Mouse (Mus musculus) activated CD4-positive, CD25-positive, alpha-beta regulatory T cell, adult 4 months (primary cell): Measurements from ENCODE around the gene Cwf19l2. TPM values are rescaled to one million over a fixed set of nuclear protein-coding genes. Genes with fewer than 3 reads are reported as not detected.
"Not testable (repeated sequence)": the region's sequence is repeated elsewhere in the genome, so short reads cannot be mapped to it uniquely, and the experiment has no call there.

Experiments
- ATAC-seq: one replicate; pipeline ENCODE4 v1.8.0; 2017
- polyA plus RNA-seq, 2 experiments: library from polyadenylated mRNA; unstranded; fragments of 100-300 nt; shearing (Covaris generic); gene quantifications; one replicate each; pipeline ENCODE4 v1.2.1; 2017

The Cwf19l2 gene
- polyA plus RNA-seq, result 10 to 100 TPM; 27.6 to 30.2 TPM

DNA sequence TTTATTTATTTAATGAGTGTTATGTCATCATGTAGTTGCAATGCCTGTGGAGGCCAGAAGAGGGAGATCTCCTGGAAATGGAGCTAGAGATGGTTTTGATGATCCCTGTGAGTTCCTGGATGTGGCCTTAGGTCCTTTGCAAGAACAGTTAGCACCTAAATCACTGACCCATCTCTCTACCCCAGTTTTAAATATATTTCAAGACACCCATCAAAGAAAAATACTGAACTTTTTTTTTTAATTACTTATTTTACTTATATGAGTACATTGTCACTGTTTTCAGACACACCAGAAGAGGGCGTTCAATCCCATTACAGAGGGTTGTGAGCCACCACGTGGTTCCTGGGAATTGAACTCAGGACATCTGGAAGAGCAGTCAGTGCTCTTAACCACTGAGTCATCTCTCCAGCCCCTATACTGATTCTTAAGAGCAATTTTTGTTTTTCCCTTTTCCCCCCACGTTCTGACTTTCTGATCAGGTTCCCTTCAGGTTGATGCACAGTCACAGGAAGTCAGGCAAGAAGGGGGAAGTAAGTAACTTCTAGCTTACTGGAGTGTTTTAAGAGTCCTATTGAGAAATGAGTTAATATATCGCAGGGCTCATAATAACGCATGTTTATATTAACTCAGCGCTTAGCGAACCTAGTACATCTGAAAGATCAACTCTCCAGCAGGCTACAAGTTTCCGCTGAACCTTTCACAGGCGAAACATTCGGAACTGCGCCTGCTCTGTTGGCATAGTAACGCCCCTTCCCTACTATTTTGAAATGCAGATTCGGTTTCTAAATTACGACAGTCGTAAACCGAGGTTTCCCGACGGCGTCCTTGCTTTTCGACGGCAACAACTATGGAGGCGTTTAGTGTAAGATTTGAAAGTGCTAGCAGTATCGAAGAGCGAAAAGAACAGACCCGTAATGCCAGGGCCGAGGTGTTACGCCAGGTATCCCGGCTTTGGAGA is at the start of gene Cwf19l2:
TSS of gene Cwf19l2 (plus strand) at position 342 of the 958 bp plus-strand sequence.
- peak; percentile 82 for ATAC-seq

DNA sequence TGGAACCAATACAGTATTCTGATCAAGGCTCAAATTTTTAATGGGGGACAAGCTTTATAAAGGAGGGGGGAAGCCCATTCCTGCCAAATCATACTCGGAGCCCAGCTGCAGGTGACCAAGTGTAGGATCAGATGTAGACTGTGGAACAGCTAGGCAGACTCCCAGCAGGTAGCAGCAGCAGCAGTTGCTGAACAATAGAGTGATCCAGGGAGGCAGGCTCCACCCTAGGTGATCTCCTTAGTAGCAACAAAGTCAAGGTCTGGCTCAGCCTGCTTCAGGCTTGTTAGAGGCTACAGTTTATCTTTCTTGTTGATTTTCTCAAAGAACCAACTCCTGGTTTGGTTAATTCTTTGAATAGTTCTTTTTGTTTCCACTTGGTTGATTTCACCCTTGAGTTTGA is 27.1 kb upstream of the Cwf19l2 start:
- not testable (repeated sequence) for ATAC-seq

GRCm38 (mm10) chr9:3404372-3404771 is 980 bp downstream of the Cwf19l2 start:
- no peak for ATAC-seq

DNA sequence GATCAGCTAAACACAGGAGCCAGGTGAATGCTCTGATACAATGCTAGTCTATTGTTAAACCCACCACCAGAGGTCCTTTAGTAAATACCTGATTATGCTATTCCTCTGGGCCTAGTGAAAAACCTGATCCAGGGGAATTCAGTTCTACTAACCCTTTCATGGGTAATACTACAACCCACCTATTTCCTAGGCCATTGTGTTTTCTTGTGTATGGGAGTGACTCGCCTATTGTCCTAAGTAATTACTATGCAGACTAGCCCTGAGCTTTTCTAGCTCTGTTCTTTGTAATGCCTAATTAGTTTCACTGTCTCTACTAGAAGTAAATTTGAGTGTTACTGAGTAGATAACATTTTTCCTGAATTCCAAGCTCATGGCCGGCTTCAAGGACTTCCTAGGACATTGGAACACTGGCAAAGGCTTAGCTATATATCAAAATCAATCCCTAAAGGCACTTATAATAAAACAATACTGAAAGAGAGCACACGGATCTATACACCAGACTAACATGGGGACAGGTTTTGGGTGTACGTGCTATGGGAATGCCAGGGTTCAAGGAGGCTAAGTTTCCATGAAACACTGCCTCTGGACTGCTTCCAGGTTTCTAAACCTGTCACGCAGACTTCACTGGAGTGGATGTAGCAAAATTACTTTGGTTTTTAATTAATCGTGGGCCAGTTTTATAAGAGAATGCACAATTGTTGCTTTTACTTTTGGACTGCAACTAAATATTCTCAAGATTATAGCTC is 36.3 kb downstream of the Cwf19l2 start:
- not testable (repeated sequence) for ATAC-seq

DNA sequence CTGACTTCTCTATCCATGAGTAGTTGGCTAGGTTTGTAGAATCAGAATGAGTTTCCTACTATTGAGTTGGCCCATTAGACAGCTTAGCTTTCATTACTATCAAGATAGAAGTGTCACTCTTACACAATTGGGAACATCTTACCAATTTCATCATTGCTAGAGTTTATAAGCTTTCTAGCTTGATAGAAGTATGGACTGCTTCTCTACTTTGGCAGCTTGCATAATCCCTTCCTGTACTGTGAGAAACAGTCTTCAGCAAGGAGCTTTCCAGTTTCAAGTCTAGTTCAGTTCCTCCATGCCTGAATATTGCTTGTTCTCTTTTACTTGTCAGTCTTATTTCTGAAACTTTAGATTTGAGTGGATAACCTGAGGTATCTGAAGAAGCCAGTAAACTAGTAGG is 68.5 kb downstream of the Cwf19l2 start:
- no peak for ATAC-seq

DNA sequence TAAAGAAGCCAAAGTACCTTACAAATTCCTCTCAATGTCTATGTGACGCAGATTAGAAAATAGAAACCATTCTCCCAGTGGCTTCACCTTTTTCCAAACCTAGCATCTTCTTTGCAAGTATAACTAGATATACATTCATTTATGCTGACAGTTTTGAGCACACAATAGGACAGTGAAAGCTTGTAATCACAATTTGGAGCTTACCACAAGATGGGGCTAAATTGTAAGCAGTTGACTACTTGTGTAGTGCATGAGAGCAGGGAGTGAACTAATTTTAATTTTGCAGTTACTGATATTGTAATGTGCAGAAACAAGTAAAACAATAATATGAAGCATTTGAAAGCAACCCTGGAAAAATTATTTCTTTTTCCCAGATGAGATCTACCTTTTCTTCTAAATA is 115.3 kb downstream of the Cwf19l2 start:
- ATAC-seq, result no peak

- ATAC-seq, result no peak
Observed at GRCm38 (mm10) chr9:3519178-3519577, 115.8 kb downstream of the Cwf19l2 start.

GRCm38 (mm10) chr9:3521031-3521430 is 117.6 kb downstream of the Cwf19l2 start:
- no peak for ATAC-seq

Other genes starting within 250 kb of the Cwf19l2 start
- gene Alkbh8, start 68.5 kb upstream of the Cwf19l2 start, polyA plus RNA-seq, result 10 to 100 TPM; 22.4 to 23.4 TPM
- not detected for gene Gucy1a2, start 129.2 kb downstream of the Cwf19l2 start, polyA plus RNA-seq